In the genomic region with DNA sequence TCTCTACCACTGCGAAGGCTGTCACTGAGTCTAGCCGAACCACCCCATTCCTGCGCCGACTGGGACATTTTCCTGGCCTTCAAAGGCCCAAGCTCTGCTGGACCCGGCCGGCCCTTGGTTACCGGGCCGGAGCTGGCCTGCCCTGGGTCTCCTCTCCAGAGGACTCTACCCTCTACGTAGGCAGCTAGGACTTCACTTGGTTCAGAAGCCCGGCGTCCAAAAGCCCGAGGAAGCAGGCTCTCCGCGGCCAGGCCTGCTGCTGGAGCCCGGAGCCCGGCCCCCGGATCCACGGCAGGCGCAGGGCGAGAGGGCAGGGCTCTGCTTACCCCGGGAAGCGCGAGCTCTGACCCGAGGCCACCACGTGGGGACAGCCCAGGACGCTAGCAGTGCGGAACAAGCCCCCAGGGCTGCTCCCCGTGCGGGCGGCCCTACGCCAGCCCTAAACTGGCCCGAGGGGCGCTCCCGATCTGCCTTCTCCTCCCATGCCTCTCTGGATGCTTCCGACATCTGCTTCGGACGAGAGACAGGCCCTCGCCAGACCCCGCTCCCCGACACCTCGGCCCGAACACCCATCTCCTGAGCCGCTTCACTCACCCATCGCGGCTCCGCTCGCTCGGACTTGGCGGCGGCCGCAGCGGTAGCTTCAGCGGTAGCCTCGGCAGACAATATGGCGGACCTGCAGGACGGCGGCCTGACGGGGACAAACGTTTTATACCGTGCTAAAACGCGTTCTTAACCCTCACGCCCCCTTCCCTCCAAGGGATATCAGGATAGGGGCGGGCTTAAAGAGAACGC, we compare ENCODE assay signal across 8 mouse cellular contexts. TPM values are rescaled to one million over a fixed set of nuclear protein-coding genes. Genes with fewer than 3 reads are reported as not detected.
DNase-seq lines count a peak whose midpoint lies in the region; ATAC-seq and TF ChIP-seq lines count a peak whose summit lies in the region.

Gene Kpna6 (minus strand): TSS at position 685 of the 795 bp plus-strand sequence.

- peak within 1 kb of the TSS; percentile 98 for H3K4me2 ChIP-seq in forebrain, embryonic 13.5 days
- peak within 1 kb of the TSS; percentile 89 for H3K4me2 ChIP-seq in liver, postnatal 0 days (ENCODE audit: low read depth, low read length)
- peak within 1 kb of the TSS; percentile 91 for H3K4me2 ChIP-seq in neural tube, embryonic 14.5 days (ENCODE audit: low read depth, low read length)

- no peaks in the 10 kb centered on the region for H3K27me3 ChIP-seq in E14TG2a.4 (ENCODE audit: insufficient read depth, low read length)
- no peaks in the 10 kb centered on the region for H3K27me3 ChIP-seq in forebrain, embryonic 13.5 days
- H3K27me3 ChIP-seq in liver, postnatal 0 days (ENCODE audit: insufficient read depth, low read length): no peaks in the 10 kb centered on the region
- no peaks in the 10 kb centered on the region; the same call in 1 of the 2 replicates for H3K27me3 ChIP-seq in neural tube, embryonic 14.5 days (ENCODE audit: control insufficient read depth, insufficient read depth, low read length)

- peaks cover 28% of the 10 kb centered on the region for H3K4me1 ChIP-seq in E14TG2a.4 (replicated peaks; ENCODE audit: low read depth, low read length)
- H3K4me1 ChIP-seq in forebrain, embryonic 13.5 days: peaks cover 23% of the 10 kb centered on the region
- peaks cover 12% of the 10 kb centered on the region for H3K4me1 ChIP-seq in liver, postnatal 0 days (ENCODE audit: insufficient read depth)
- H3K4me1 ChIP-seq in neural tube, embryonic 14.5 days (ENCODE audit: control insufficient read depth, insufficient read depth, low read length): no peaks in the 10 kb centered on the region; the same call in 1 of the 2 replicates

- no peak for TF ChIP-seq CTCF in E14TG2a.4 (conservative IDR thresholded peaks at IDR 0.05; ENCODE audit: low read length)
- TF ChIP-seq CTCF in liver, postnatal 0 days (IDR thresholded peaks at IDR 0.05; ENCODE audit: low read depth): no peak

- peak; percentile 82 for DNase-seq in c-Kit-positive CD71-positive TER-119-positive erythroid progenitor cells, embryonic 14.5 days (ENCODE audit: low spot score)
- DNase-seq in heart, postnatal 10 days: peak; percentile 95 to 96
- DNase-seq in large intestine, adult 2 months (ENCODE audit: low read depth, low spot score): no peak
- DNase-seq in liver, postnatal 0 days: peak; percentile 89
- peak; percentile 91 for DNase-seq in testis, postnatal 10 days (ENCODE audit: low spot score)

- peak within 1 kb of the TSS; percentile 96 for H3K9ac ChIP-seq in forebrain, embryonic 13.5 days
- peak within 1 kb of the TSS; percentile 96 for H3K9ac ChIP-seq in liver, postnatal 0 days (replicated peaks)
- H3K9ac ChIP-seq in neural tube, embryonic 14.5 days (replicated peaks; ENCODE audit: low read depth, low read length): peak within 1 kb of the TSS; percentile 84

- WGBS in forebrain, embryonic 13.5 days: under 1% methylated on average over 59 of the region's 65 CpGs
- under 1% methylated on average over 65 of the region's 65 CpGs for WGBS in large intestine, adult 2 months
- WGBS in liver, postnatal 0 days (ENCODE audit: insufficient replicate concordance): 2% methylated on average over 65 of the region's 65 CpGs
- under 1% methylated on average over 59 of the region's 65 CpGs for WGBS in neural tube, embryonic 14.5 days

- no peak for TF ChIP-seq EP300 in liver, postnatal 0 days (IDR thresholded peaks at IDR 0.05; ENCODE audit: low read depth)

- peak; percentile 91 for ATAC-seq in forebrain, embryonic 13.5 days
- peak; percentile 94 for ATAC-seq in liver, postnatal 0 days
- peak; percentile 92 for ATAC-seq in neural tube, embryonic 14.5 days (ENCODE audit: low read depth)

- peaks cover 7% of the 10 kb centered on the region for H3K36me3 ChIP-seq in E14TG2a.4 (ENCODE audit: insufficient read depth, low read length)
- H3K36me3 ChIP-seq in forebrain, embryonic 13.5 days (ENCODE audit: poor library complexity, severe bottlenecking): peaks cover 28% of the 10 kb centered on the region
- H3K36me3 ChIP-seq in liver, postnatal 0 days (replicated peaks; ENCODE audit: insufficient read depth, low read length): no peaks in the 10 kb centered on the region; the same call in 1 of the 2 replicates
- H3K36me3 ChIP-seq in neural tube, embryonic 14.5 days (ENCODE audit: control insufficient read depth, insufficient read depth, low read length): peaks cover 14% of the 10 kb centered on the region

- H3K4me3 ChIP-seq in E14TG2a.4 (replicated peaks; ENCODE audit: low read length): peak within 1 kb of the TSS; percentile 99
- peak within 1 kb of the TSS; percentile 100 for H3K4me3 ChIP-seq in forebrain, embryonic 13.5 days
- peak within 1 kb of the TSS; percentile 89 for H3K4me3 ChIP-seq in liver, postnatal 0 days (ENCODE audit: low read depth, low read length)
- H3K4me3 ChIP-seq in neural tube, embryonic 14.5 days (ENCODE audit: low read depth, low read length): peak within 1 kb of the TSS; percentile 99

- H3K27ac ChIP-seq in forebrain, embryonic 13.5 days: peak within 1 kb of the TSS; percentile 88
- peak within 1 kb of the TSS; percentile 96 for H3K27ac ChIP-seq in liver, postnatal 0 days (ENCODE audit: low read depth)
- H3K27ac ChIP-seq in neural tube, embryonic 14.5 days (ENCODE audit: low read depth, low read length): peak within 1 kb of the TSS; percentile 90

- intact Hi-C loops in heart, postnatal 10 days (cut with DNase I): no loop called here

- no peaks in the 10 kb centered on the region for H3K9me3 ChIP-seq in E14TG2a.4 (ENCODE audit: low read length)
- no peaks in the 10 kb centered on the region for H3K9me3 ChIP-seq in forebrain, embryonic 13.5 days (replicated peaks)
- no peaks in the 10 kb centered on the region for H3K9me3 ChIP-seq in liver, postnatal 0 days (ENCODE audit: low read length)
- no peaks in the 10 kb centered on the region for H3K9me3 ChIP-seq in neural tube, embryonic 14.5 days (ENCODE audit: control insufficient read depth, low read length)

RNA-seq across cellular contexts. Expression of gene Kpna6, which starts in this region (rescaled TPM):
- 14.4 and 15.8 TPM in 2 replicates for polyA plus RNA-seq in forebrain, embryonic 13.5 days (2015; fragmentation: Nextera tagmentation; extraction: Ambion mirVana)
- total RNA-seq in heart, postnatal 10 days (2021): 10 to 100 TPM; 73.5 to 75.9 TPM
- polyA plus RNA-seq in large intestine, adult 2 months (2012; rRNA removed): 15.1 and 19.7 TPM in 2 replicates
- polyA plus RNA-seq in liver, postnatal 0 days (2015; fragmentation: Nextera tagmentation; extraction: Ambion mirVana): 3.3 and 3.7 TPM in 2 replicates
- 17.2 and 19.7 TPM in 2 replicates for polyA plus RNA-seq in neural tube, embryonic 14.5 days (2014; fragmentation: Nextera tagmentation; extraction: Ambion mirVana)
